Mouse (Mus musculus): ENCODE results near the gene Hist1h2ai.
"Not testable (repeated sequence)": the region's sequence is repeated elsewhere in the genome, so short reads cannot be mapped to it uniquely, and the experiment has no call there.

The Hist1h2ai gene

GRCm38 (mm10) chr13:21727948-21728572 lies 11.8 kb downstream of the Hist1h2ai start:
- DNase-seq (ENCODE audit: low spot score in 2 of 2), result no peak

GRCm38 (mm10) chr13:21729544-21729943 lies 13.3 kb downstream of the Hist1h2ai start:
- DNase-seq (ENCODE audit: low spot score in 2 of 2), result no peak

GRCm38 (mm10) chr13:21733466-21733865 lies 17.2 kb downstream of the Hist1h2ai start:
- DNase-seq (ENCODE audit: low spot score in 2 of 2), result no peak

- DNase-seq (ENCODE audit: low spot score in 2 of 2), result peak; percentile 76 to 82
These were observed 18.0 kb downstream of the Hist1h2ai start for GRCm38 (mm10) chr13:21734010-21734905.

- peak; percentile 39 to 61 for DNase-seq (ENCODE audit: low spot score in 2 of 2)
These were observed 18.9 kb downstream of the Hist1h2ai start, which contains the start of gene Hist1h4j for GRCm38 (mm10) chr13:21734906-21735767. Hist1h4j (plus strand) TSS chr13:21735064.

- no peak for DNase-seq (ENCODE audit: low spot score in 2 of 2)
These were observed 28.8 kb downstream of the Hist1h2ai start for GRCm38 (mm10) chr13:21745006-21745405.

- no peak for DNase-seq (ENCODE audit: low spot score in 2 of 2)
These were observed 33.4 kb downstream of the Hist1h2ai start for GRCm38 (mm10) chr13:21749387-21750158.

- peak; percentile 79 to 86 for DNase-seq (ENCODE audit: low spot score in 2 of 2)
These were observed 34.2 kb downstream of the Hist1h2ai start, which contains the start of gene Hist1h4k for GRCm38 (mm10) chr13:21750159-21751017. Hist1h4k (minus strand) TSS chr13:21750505.

GRCm38 (mm10) chr13:21751417-21751816 lies 35.2 kb downstream of the Hist1h2ai start:
- DNase-seq (ENCODE audit: low spot score in 2 of 2), result no peak

GRCm38 (mm10) chr13:21751827-21752226 lies 35.6 kb downstream of the Hist1h2ai start:
- DNase-seq (ENCODE audit: low spot score in 2 of 2), result no peak

GRCm38 (mm10) chr13:21752356-21752755 lies 36.1 kb downstream of the Hist1h2ai start:
- DNase-seq (ENCODE audit: low spot score in 2 of 2), result no peak

GRCm38 (mm10) chr13:21753051-21753523 lies 36.9 kb downstream of the Hist1h2ai start:
- no peak for DNase-seq (ENCODE audit: low spot score in 2 of 2)

- DNase-seq (ENCODE audit: low spot score in 2 of 2), result peak; percentile 78 to 93
These were observed 37.5 kb downstream of the Hist1h2ai start, which contains the start of the genes Hist1h2ak and Hist1h2bn for GRCm38 (mm10) chr13:21753524-21754285. Hist1h2ak (minus strand) TSS chr13:21753827. Hist1h2bn (plus strand) TSS chr13:21754123.

- not testable (repeated sequence) for DNase-seq (ENCODE audit: low spot score in 2 of 2)
These were observed 38.2 kb downstream of the Hist1h2ai start for GRCm38 (mm10) chr13:21754294-21755001.

GRCm38 (mm10) chr13:21755707-21756106 lies 39.5 kb downstream of the Hist1h2ai start:
- no peak for DNase-seq (ENCODE audit: low spot score in 2 of 2)
